Mouse (Mus musculus): ENCODE measurements around the gene Tbca.

DNA sequence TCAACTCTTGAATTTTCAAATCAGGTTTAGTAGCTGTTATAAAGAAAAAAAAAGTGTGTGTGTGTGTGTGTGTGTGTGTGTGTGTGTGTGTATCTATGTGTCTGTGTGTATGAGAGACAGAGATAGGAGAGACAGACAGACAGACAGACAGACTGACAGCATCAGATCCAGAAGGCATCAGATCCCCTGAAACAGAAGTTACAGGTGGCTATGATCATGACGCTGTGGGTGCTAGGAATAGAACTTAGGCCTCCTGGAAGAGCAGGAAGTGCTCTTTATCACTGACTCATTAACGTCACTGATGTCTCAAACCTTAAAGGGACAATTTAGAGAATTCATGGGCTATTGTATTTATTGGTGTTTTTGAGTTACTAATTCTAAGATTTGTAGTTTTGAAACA, 32.2 kb downstream of the Tbca start:
- TF ChIP-seq EP300 (IDR thresholded peaks at IDR 0.05; ENCODE audit: low read depth): no peak
- no peak for TF ChIP-seq CTCF (IDR thresholded peaks at IDR 0.05; ENCODE audit: low read depth)
